Mouse (Mus musculus) hindbrain, embryonic 14.5 days (tissue): ENCODE results near the gene Ndufaf1. TPM values are rescaled to one million over a fixed set of nuclear protein-coding genes. Genes with fewer than 3 reads are reported as not detected.
A peak's percentile ranks its signal among the peaks of the same experiment; 100 is the strongest.

ENCODE experiments used
- ATAC-seq: fragments of 200-750 bp; cut with Nextera tagmentation; 2 replicates; pipeline ENCODE4 v1.8.0; 2017; ENCODE audit warnings: moderate number of reproducible peaks, mild to moderate bottlenecking, moderate TSS enrichment, moderate library complexity; ENCODE audit not compliant: low FRiP score
- DNase-seq: peaks from one replicate; pipeline ENCODE4 v3.0.0-alpha.2; 2015; ENCODE audit warnings: low spot score
- H3K27ac ChIP-seq: fragments of 300-500 bp; sonication (generic); 2 replicates; pipeline ENCODE4 v1.5.1; 2014; ENCODE audit warnings: mild to moderate bottlenecking, moderate library complexity
- H3K27me3 ChIP-seq: fragments of 300-500 bp; sonication (generic); 2 replicates; pipeline ENCODE4 v1.6.1; 2014; ENCODE audit warnings: mild to moderate bottlenecking, low read length, mixed read lengths; ENCODE audit not compliant: control insufficient read depth, insufficient read depth
- H3K36me3 ChIP-seq: fragments of 300-500 bp; sonication (generic); replicated peaks from 2 replicates; pipeline ENCODE4 v1.6.1; 2014; ENCODE audit not compliant: control insufficient read depth, insufficient read depth
- H3K4me1 ChIP-seq: fragments of 300-500 bp; sonication (generic); replicated peaks from 2 replicates; pipeline ENCODE4 v1.6.1; 2014; ENCODE audit warnings: antibody characterized with exemption, low read length, mixed read lengths; ENCODE audit not compliant: control insufficient read depth, insufficient read depth
- H3K4me2 ChIP-seq: fragments of 300-500 bp; sonication (generic); replicated peaks from 2 replicates; pipeline ENCODE4 v1.6.1; 2014; ENCODE audit warnings: mild to moderate bottlenecking, moderate library complexity
- H3K4me3 ChIP-seq: fragments of 300-500 bp; sonication (generic); replicated peaks from 2 replicates; pipeline ENCODE4 v1.5.1; 2014; ENCODE audit warnings: mild to moderate bottlenecking, low read length
- H3K9ac ChIP-seq: fragments of 300-500 bp; sonication (generic); 2 replicates; pipeline ENCODE4 v1.6.1; 2014
- H3K9me3 ChIP-seq: fragments of 300-500 bp; sonication (generic); 2 replicates; pipeline ENCODE4 v1.6.1; 2016; ENCODE audit warnings: low read length; ENCODE audit not compliant: control insufficient read depth
- WGBS: fragments of 180-500 bp; shearing (Covaris S2); extraction: QIAGEN DNeasy Blood & Tissue Kit; methylation state at CpG from one replicate; pipeline ENCODE4 v1.1.7; 2014; 5-methylcytosine and 5-hydroxymethylcytosine counted together
- polyA plus RNA-seq: library from polyadenylated mRNA; unstranded; fragments of >200 nt; fragmentation: Nextera tagmentation; extraction: Ambion mirVana; gene quantifications from 2 replicates; pipeline ENCODE4 v1.2.1, GENCODE M21; 2014

Ndufaf1 gene
- 37.4 and 37.9 TPM in 2 replicates for polyA plus RNA-seq

GRCm38 (mm10) chr2:119662220-119663182, at the start of gene Ndufaf1:
Ndufaf1 (minus strand) TSS chr2:119662827.
- H3K4me2 ChIP-seq: peak within 1 kb of the TSS; percentile 72
- ATAC-seq: peak; percentile 79
- peaks cover 10% of the 10 kb centered on the region for H3K4me1 ChIP-seq
- peak within 1 kb of the TSS; percentile 78 for H3K9ac ChIP-seq
- no peak within 1 kb of the TSS for H3K27ac ChIP-seq
- peak within 1 kb of the TSS; percentile 79 for H3K4me3 ChIP-seq
- no peaks in the 10 kb centered on the region for H3K9me3 ChIP-seq
- H3K36me3 ChIP-seq: peaks cover 28% of the 10 kb centered on the region
- H3K27me3 ChIP-seq: no peaks in the 10 kb centered on the region
- peak; percentile 79 for DNase-seq
- 2% methylated on average over 44 of the region's 44 CpGs for WGBS

GRCm38 (mm10) chr2:119710011-119710410, 47.4 kb upstream of the Ndufaf1 start:
- Histone ChIP-seq H3K4me1 (no peaks in the 10 kb centered on the region), H3K9me3 (no peaks in the 10 kb centered on the region), H3K27me3 (no peaks in the 10 kb centered on the region), H3K9ac (no peak overlapping the region), H3K27ac (no peak overlapping the region), H3K4me2 (no peak overlapping the region), H3K36me3 (peaks cover 81% of the 10 kb centered on the region), H3K4me3 (no peak overlapping the region)
- ATAC-seq: no peak
- DNase-seq: no peak
- WGBS: 96% methylated on average over 3 of the region's 3 CpGs

GRCm38 (mm10) chr2:119707676-119708075, 45.0 kb upstream of the Ndufaf1 start:
- no peaks in the 10 kb centered on the region for H3K9me3 ChIP-seq
- H3K27me3 ChIP-seq: no peaks in the 10 kb centered on the region
- peaks cover 84% of the 10 kb centered on the region for H3K36me3 ChIP-seq
- H3K4me1 ChIP-seq: no peaks in the 10 kb centered on the region
- no peak overlapping the region for H3K4me2 ChIP-seq
- WGBS: 91% methylated on average over 3 of the region's 3 CpGs
- no peak for DNase-seq
- H3K9ac ChIP-seq: no peak overlapping the region
- no peak overlapping the region for H3K4me3 ChIP-seq
- H3K27ac ChIP-seq: no peak overlapping the region
- ATAC-seq: no peak

GRCm38 (mm10) chr2:119703171-119703570, 40.5 kb upstream of the Ndufaf1 start:
- Histone ChIP-seq H3K36me3 (peaks cover 57% of the 10 kb centered on the region), H3K4me2 (no peak overlapping the region), H3K4me1 (no peaks in the 10 kb centered on the region), H3K9ac (no peak overlapping the region), H3K27ac (no peak overlapping the region), H3K27me3 (no peaks in the 10 kb centered on the region), H3K4me3 (no peak overlapping the region), H3K9me3 (no peaks in the 10 kb centered on the region)
- WGBS: 93% methylated on average over 2 of the region's 2 CpGs
- no peak for ATAC-seq
- no peak for DNase-seq

GRCm38 (mm10) chr2:119699962-119700361, 37.3 kb upstream of the Ndufaf1 start:
- Histone ChIP-seq H3K27ac (no peak overlapping the region), H3K27me3 (no peaks in the 10 kb centered on the region), H3K9ac (no peak overlapping the region), H3K4me2 (no peak overlapping the region), H3K4me1 (no peaks in the 10 kb centered on the region), H3K4me3 (no peak overlapping the region), H3K36me3 (peaks cover 41% of the 10 kb centered on the region), H3K9me3 (no peaks in the 10 kb centered on the region)
- WGBS: 96% methylated on average over 3 of the region's 3 CpGs
- DNase-seq: no peak
- ATAC-seq: no peak

- Histone ChIP-seq H3K36me3 (peaks cover 37% of the 10 kb centered on the region), H3K4me1 (no peaks in the 10 kb centered on the region), H3K27ac (no peak overlapping the region), H3K9ac (no peak overlapping the region), H3K4me2 (no peak overlapping the region), H3K4me3 (no peak overlapping the region), H3K9me3 (no peaks in the 10 kb centered on the region), H3K27me3 (no peaks in the 10 kb centered on the region)
- ATAC-seq (no peak), DNase-seq (no peak)
- WGBS: 93% methylated on average over 2 of the region's 2 CpGs
Measured at GRCm38 (mm10) chr2:119698472-119698871, 35.8 kb upstream of the Ndufaf1 start.

GRCm38 (mm10) chr2:119696111-119696510, 33.5 kb upstream of the Ndufaf1 start:
- no peak for ATAC-seq
- no peaks in the 10 kb centered on the region for H3K27me3 ChIP-seq

GRCm38 (mm10) chr2:119694826-119695225, 32.2 kb upstream of the Ndufaf1 start:
- no peak overlapping the region for H3K4me2 ChIP-seq
- H3K4me3 ChIP-seq: no peak overlapping the region
- DNase-seq: no peak
- no peaks in the 10 kb centered on the region for H3K4me1 ChIP-seq
- H3K27ac ChIP-seq: no peak overlapping the region
- H3K27me3 ChIP-seq: no peaks in the 10 kb centered on the region
- no peak overlapping the region for H3K9ac ChIP-seq
- WGBS: 90% methylated on average over 2 of the region's 2 CpGs
- H3K9me3 ChIP-seq: no peaks in the 10 kb centered on the region
- no peak for ATAC-seq
- H3K36me3 ChIP-seq: peaks cover 28% of the 10 kb centered on the region

More at GRCm38 (mm10) chr2:119696111-119696510, 33.5 kb upstream of the Ndufaf1 start:
- Histone ChIP-seq H3K9ac (no peak overlapping the region), H3K36me3 (peaks cover 30% of the 10 kb centered on the region), H3K9me3 (no peaks in the 10 kb centered on the region), H3K27ac (no peak overlapping the region), H3K4me3 (no peak overlapping the region), H3K4me2 (no peak overlapping the region), H3K4me1 (no peaks in the 10 kb centered on the region)
- DNase-seq: no peak
- WGBS: 97% methylated on average over 1 of the region's 1 CpGs

- H3K27ac ChIP-seq: no peak overlapping the region
- H3K36me3 ChIP-seq: peaks cover 26% of the 10 kb centered on the region
- H3K9ac ChIP-seq: no peak overlapping the region
- no peak overlapping the region for H3K4me3 ChIP-seq
- no peak overlapping the region for H3K4me2 ChIP-seq
- no peaks in the 10 kb centered on the region for H3K9me3 ChIP-seq
- no peaks in the 10 kb centered on the region for H3K4me1 ChIP-seq
- no peak for DNase-seq
- ATAC-seq: no peak
- WGBS: 83% methylated on average over 9 of the region's 9 CpGs
- H3K27me3 ChIP-seq: no peaks in the 10 kb centered on the region
Measured at GRCm38 (mm10) chr2:119692003-119692701, 29.5 kb upstream of the Ndufaf1 start.
